Mouse (Mus musculus) adrenal gland, postnatal 10 days (tissue): ENCODE results near the gene Tbc1d23. TPM values are rescaled to one million over a fixed set of nuclear protein-coding genes. Genes with fewer than 3 reads are reported as not detected.

ENCODE experiments used
- DNase-seq: peaks from one replicate; pipeline ENCODE4 v3.0.0; 2021; ENCODE audit warnings: mixed read lengths
- total RNA-seq, 2 experiments: library from RNA; stranded (reverse); gene quantifications; 2 replicates each; pipeline ENCODE4 v1.2.3; 2021

Tbc1d23 gene
- total RNA-seq, 2 experiments from 2014 or later = 37.7 to 42.6 TPM

- DNase-seq = no peak
Observed at GRCm38 (mm10) chr16:57162841-57163240, 68.5 kb downstream of the Tbc1d23 start.

GRCm38 (mm10) chr16:57159835-57160234, 71.5 kb downstream of the Tbc1d23 start:
- DNase-seq = no peak

DNA sequence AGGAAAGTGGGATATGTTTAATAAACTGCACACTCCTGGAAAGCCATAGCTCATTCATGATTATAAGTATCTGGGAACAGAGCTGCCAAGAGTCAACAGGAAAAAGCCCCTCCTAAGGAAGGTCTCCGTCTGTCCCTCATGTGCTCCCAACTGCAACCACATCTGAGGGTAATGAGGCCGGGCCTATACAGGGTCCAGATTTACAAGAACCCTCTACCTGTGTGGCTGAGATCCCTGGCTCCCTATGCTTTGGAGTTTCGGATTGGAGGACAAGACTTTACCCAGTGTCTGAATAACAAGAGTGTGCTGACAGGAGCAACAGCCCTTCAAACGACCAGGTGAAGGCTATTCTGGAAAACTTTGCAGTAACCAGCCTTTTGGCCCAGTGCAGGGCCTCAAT, 73.6 kb downstream of the Tbc1d23 start:
- no peak for DNase-seq

DNA sequence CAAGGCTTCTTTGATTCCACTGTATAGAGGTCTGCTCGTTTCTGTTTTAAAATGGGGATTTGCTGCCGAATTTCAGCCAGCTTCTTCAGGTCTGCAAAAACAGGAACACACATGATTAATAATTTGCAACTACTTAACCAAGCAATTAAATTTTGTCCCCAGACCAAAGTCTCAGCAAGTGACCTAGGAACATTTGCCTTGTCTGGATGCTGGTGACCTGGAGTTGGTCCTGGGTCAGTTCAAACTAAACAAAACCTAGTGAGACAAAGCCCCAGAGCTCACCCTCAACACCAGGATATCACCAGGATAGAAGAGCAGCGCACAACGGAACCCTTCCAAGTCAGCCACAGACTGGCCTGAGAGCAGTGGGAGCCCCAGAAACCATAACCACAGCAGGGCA, 74.2 kb downstream of the Tbc1d23 start:
- DNase-seq = no peak

DNA sequence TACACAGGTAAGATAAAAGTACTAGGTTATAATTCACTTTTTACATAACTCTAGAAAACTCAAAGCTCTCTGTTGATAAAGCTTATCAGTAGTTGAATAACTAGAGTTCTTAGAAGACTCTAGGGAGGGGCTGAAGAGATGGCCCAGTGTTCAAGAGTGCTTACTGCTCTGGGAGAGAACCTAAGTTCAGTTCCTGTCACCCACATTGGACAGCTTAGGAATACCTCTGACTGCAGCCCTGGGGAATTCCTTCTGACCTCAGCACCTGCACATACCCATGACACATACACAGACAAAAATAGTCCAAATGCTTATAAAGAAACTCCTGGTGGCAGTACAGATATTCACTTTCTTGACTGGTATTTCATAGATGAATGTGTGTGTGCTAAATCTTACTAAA, 75.4 kb downstream of the Tbc1d23 start:
- DNase-seq = no peak

GRCm38 (mm10) chr16:57151437-57151836, 79.9 kb downstream of the Tbc1d23 start:
- no peak for DNase-seq

DNA sequence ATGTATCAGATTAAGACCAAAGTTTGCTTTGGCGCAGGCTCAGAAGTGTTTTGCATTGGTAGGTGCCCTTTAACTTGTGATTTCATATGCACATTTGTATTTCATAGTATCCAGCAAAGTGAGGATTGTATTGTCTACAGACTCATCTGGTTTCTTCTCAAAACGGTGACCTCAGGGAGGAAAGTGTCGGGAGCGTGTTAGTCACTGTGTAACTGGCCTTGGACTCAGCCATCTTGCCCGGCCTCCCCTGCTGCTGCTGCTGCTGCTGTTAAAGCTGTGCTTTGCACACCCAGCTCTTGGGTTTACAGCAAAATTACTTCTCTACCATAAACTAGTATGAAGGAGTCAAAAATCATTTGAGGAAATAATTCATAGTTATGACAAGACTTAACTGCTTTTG, 86.6 kb downstream of the Tbc1d23 start:
- peak; percentile 43 for DNase-seq

- no peak for DNase-seq
Observed at GRCm38 (mm10) chr16:57133611-57134010, 97.7 kb downstream of the Tbc1d23 start.

- no peak for DNase-seq
Observed at GRCm38 (mm10) chr16:57132326-57132725, 99.0 kb downstream of the Tbc1d23 start.

DNA sequence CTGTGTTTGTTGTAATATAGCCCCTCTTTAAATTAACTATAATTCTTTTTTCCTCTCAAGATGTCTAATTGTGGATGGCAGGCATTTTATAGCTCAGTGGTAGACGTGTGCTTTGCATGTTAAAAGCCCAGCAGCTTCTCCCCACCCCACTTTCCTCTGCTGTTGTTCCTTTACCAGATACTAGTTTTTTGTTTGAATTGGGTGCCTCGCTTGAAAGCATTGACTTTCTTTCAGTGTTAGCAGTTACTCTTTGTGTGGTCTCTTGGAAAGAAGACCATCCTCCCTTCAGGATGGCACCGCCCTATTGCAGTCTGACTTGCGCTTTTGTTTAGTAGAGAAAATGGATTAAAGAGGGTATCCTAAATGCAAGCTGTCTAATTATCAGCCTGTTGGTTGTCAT, 99.8 kb downstream of the Tbc1d23 start:
- DNase-seq = no peak

DNA sequence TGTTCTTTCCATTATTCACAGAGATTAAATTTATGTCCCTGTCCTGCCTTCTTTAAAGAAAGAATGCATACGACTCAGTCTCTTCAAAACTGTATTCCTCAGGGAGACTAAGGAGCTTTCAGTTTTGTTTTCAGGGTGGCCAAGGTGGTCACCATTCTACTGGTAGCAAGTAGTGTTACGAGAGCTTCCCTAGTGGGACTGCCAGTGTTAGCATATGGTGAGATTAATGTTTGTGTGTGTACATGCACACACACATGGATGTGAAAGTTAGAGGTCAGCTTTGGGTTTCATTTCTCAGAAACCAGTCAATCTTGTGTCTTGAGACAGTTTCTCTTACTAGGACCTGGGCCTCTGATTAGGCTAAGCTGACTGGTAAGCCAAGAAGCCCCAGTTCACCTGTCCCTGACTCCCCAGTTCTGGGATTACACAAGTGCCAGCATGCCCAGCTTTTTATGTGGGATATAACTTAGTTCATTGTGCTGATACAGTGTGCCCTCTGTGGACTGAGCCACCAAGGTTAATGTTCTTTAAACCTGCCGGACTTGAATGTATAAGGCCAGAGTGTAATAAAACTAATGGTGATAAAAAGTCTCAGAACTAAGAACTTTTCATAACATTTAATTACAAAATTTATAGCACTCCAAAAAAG, 100.4 kb downstream of the Tbc1d23 start:
- DNase-seq = peak; percentile 10

- no peak for DNase-seq
Observed at GRCm38 (mm10) chr16:57127825-57128224, 103.5 kb downstream of the Tbc1d23 start.

DNA sequence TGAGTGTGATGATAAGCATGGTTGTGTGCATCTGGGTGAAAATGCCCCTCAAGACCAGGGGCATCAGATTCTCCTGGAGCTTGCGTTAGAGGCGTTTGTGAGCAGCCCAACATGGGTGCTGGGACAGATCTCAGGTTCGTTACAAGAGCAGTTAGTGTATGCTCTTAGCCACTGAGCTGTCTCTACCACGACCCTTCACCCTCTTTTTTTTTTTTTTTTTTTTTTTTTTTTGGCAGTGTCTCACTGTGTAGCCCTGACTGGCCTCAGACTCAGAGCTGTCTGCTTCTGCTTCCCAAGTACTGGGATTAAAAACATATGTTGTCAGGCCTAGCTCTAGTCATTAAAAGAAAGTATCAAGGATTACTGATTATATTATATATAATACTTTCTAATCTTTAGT, 105.0 kb downstream of the Tbc1d23 start:
- DNase-seq = no peak

- DNase-seq = no peak
Observed at GRCm38 (mm10) chr16:57122682-57123445, 108.4 kb downstream of the Tbc1d23 start.

- peak; percentile 47 for DNase-seq
Observed at GRCm38 (mm10) chr16:57121816-57122415, 109.4 kb downstream of the Tbc1d23 start.

GRCm38 (mm10) chr16:57120913-57121815, 110.1 kb downstream of the Tbc1d23 start, which contains the start of gene Tomm70a:
TSS of gene Tomm70a (plus strand) at chr16:57121703.
- peak; percentile 95 for DNase-seq

Other genes starting within 250 kb of the Tbc1d23 start
- gene Tmem45a2, start 160.1 kb downstream of the Tbc1d23 start, total RNA-seq = not detected
- gene Tomm70a, start 109.8 kb downstream of the Tbc1d23 start, total RNA-seq = 10 to 100 TPM; 62.0 to 63.9 TPM
- 10 to 100 TPM; 88.7 to 94.6 TPM for gene Nit2, start 64.2 kb downstream of the Tbc1d23 start, total RNA-seq
- gene Tmem30c, start 61.4 kb upstream of the Tbc1d23 start, total RNA-seq = not detected
- gene Filip1l, start 121.6 kb upstream of the Tbc1d23 start, total RNA-seq = 10 to 100 TPM; 22.6 to 23.1 TPM